In the genomic region with DNA sequence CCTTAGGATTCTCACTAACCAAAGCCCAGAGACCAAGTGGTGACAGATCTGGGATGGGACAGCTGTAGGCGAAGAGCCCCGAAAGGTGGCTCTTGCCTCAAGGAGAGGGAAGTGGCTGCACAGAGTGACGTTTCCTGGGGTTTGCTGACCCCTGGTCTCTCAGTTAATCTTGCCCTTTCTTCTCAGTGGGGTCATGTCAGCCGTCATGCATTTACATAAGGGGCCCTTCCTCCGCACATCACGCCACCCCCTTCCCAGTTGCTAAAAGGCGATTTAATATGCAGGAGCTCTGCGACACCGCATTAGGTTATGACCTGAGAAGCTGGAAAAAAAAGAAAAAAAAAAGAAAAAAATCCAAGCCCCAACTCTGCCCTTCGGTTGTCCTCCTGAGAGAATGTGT, we compare ENCODE assay signal across 21 mouse cellular contexts.
"Had no signal": no experiment of that assay in that cellular context is flagged by ENCODE, and none has a peak within 500 bp of the region (broad histone marks: within the 10 kb centered on the region; RNA-seq: fewer than 3 reads in every experiment).

No protein-coding gene starts in this region.

- DNase-seq: kidney, adult 8-10 months; kidney, postnatal 36 days; layer of hippocampus, postnatal 36 days; liver, postnatal 0 days; right cerebral cortex, adult 18-20 months; right cerebral cortex, postnatal 14 days; right cerebral cortex, postnatal 4 days; thymus, postnatal 25 days had no signal

- ATAC-seq: intestine, postnatal 0 days; liver, postnatal 0 days; lung, postnatal 0 days; midbrain, embryonic 15.5 days had no signal

- H3K4me2 ChIP-seq: limb, embryonic 12.5 days; limb, embryonic 15.5 days; liver, embryonic 11.5 days; lung, embryonic 14.5 days; midbrain, embryonic 15.5 days had no signal

- H3K27ac ChIP-seq: kidney, postnatal 0 days; left cerebral cortex, adult 2 months; limb, embryonic 12.5 days; limb, embryonic 15.5 days; liver, embryonic 14.5 days; macrophage; midbrain, embryonic 15.5 days; stomach, postnatal 0 days had no signal

- H3K9ac ChIP-seq: limb, embryonic 12.5 days; limb, embryonic 15.5 days; liver, embryonic 14.5 days; liver, postnatal 0 days; lung, embryonic 14.5 days; midbrain, embryonic 15.5 days had no signal

- H3K9me3 ChIP-seq: limb, embryonic 15.5 days; midbrain, embryonic 15.5 days had no signal

- H3K36me3 ChIP-seq: limb, embryonic 12.5 days; limb, embryonic 15.5 days; midbrain, embryonic 15.5 days had no signal

- H3K4me3 ChIP-seq: left cerebral cortex, adult 2 months; limb, embryonic 12.5 days; limb, embryonic 15.5 days; midbrain, embryonic 15.5 days; myocyte had no signal
